ENCODE assay signal across 29 mouse cellular contexts in genomic region chr7:47528762-47529161, GRCm38 (mm10). TPM values are rescaled to one million over a fixed set of nuclear protein-coding genes. Genes with fewer than 3 reads are reported as not detected.
DNase-seq lines count a peak whose midpoint lies in the region; ATAC-seq and TF ChIP-seq lines count a peak whose summit lies in the region.
"Had no signal": no experiment of that assay in that cellular context is flagged by ENCODE, and none has a peak within 500 bp of the region (broad histone marks: within the 10 kb centered on the region; RNA-seq: fewer than 3 reads in every experiment).

Mrgpra2b (minus strand) TSS chr7:47528862.

- TF ChIP-seq CTCF in lung, postnatal 0 days (IDR thresholded peaks at IDR 0.05) = no peak

- no peaks in the 10 kb centered on the region for H3K9me3 ChIP-seq in lung, postnatal 0 days (ENCODE audit: low read length)
- H3K9me3 ChIP-seq in hindbrain, embryonic 13.5 days = peaks cover 43% of the 10 kb centered on the region
- H3K9me3 ChIP-seq: embryonic facial prominence, embryonic 15.5 days; G1E had no signal

- no peak for TF ChIP-seq EP300 in lung, postnatal 0 days (IDR thresholded peaks at IDR 0.05)

- H3K9ac ChIP-seq in lung, postnatal 0 days (replicated peaks; ENCODE audit: low read depth) = no peak within 1 kb of the TSS
- no peak within 1 kb of the TSS for H3K9ac ChIP-seq in hindbrain, embryonic 13.5 days
- H3K9ac ChIP-seq: embryonic facial prominence, embryonic 13.5 days; embryonic facial prominence, embryonic 15.5 days; forebrain, embryonic 12.5 days had no signal

- no peak within 1 kb of the TSS for H3K27ac ChIP-seq in lung, postnatal 0 days (ENCODE audit: low read length)
- H3K27ac ChIP-seq in hindbrain, embryonic 13.5 days = no peak within 1 kb of the TSS
- H3K27ac ChIP-seq: embryonic facial prominence, embryonic 13.5 days; embryonic facial prominence, embryonic 15.5 days; forebrain, embryonic 10.5 days; forebrain, embryonic 12.5 days had no signal

- no peak within 1 kb of the TSS for H3K4me2 ChIP-seq in lung, postnatal 0 days (replicated peaks; ENCODE audit: low read depth, low read length)
- no peak within 1 kb of the TSS for H3K4me2 ChIP-seq in hindbrain, embryonic 13.5 days
- H3K4me2 ChIP-seq: embryonic facial prominence, embryonic 13.5 days; embryonic facial prominence, embryonic 15.5 days; forebrain, embryonic 12.5 days had no signal

- H3K36me3 ChIP-seq in lung, postnatal 0 days (ENCODE audit: insufficient read depth, low read length) = no peaks in the 10 kb centered on the region
- no peaks in the 10 kb centered on the region for H3K36me3 ChIP-seq in hindbrain, embryonic 13.5 days
- H3K36me3 ChIP-seq: embryonic facial prominence, embryonic 13.5 days; embryonic facial prominence, embryonic 15.5 days; forebrain, embryonic 10.5 days; forebrain, embryonic 12.5 days; G1E had no signal

- no peaks in the 10 kb centered on the region for H3K27me3 ChIP-seq in lung, postnatal 0 days (replicated peaks; ENCODE audit: insufficient read depth, low read length)
- no peaks in the 10 kb centered on the region for H3K27me3 ChIP-seq in hindbrain, embryonic 13.5 days
- H3K27me3 ChIP-seq: CH12.LX; embryonic facial prominence, embryonic 13.5 days; embryonic facial prominence, embryonic 15.5 days; forebrain, embryonic 12.5 days; Patski had no signal

- no peak within 1 kb of the TSS for H3K4me3 ChIP-seq in lung, postnatal 0 days (ENCODE audit: low read depth, low read length)
- no peak within 1 kb of the TSS for H3K4me3 ChIP-seq in hindbrain, embryonic 13.5 days
- H3K4me3 ChIP-seq: embryonic facial prominence, embryonic 13.5 days; embryonic facial prominence, embryonic 15.5 days; forebrain, embryonic 10.5 days; forebrain, embryonic 12.5 days had no signal

- H3K4me1 ChIP-seq in lung, postnatal 0 days (ENCODE audit: insufficient read depth, low read depth, low read length) = no peaks in the 10 kb centered on the region
- H3K4me1 ChIP-seq in hindbrain, embryonic 13.5 days (replicated peaks) = no peaks in the 10 kb centered on the region
- H3K4me1 ChIP-seq: embryonic facial prominence, embryonic 13.5 days; embryonic facial prominence, embryonic 15.5 days; forebrain, embryonic 10.5 days; forebrain, embryonic 12.5 days had no signal

- DNase-seq in lung, postnatal 0 days (ENCODE audit: low spot score) = no peak
- DNase-seq in yolk sac, embryonic 10.5 days (ENCODE audit: low spot score) = no peak
- DNase-seq: adrenal gland, adult 8-10 months; adrenal gland, postnatal 14 days; adrenal gland, postnatal 36 days; B cell, adult 2 months; cerebellum, adult 11-12 months; cerebellum, adult 2 months; cerebellum, adult 9-10 months; cerebellum, postnatal 14 days; cerebellum, postnatal 36 days; embryo, embryonic 11 days had no signal

- no peak for ATAC-seq in erythroblast, adult 5-6 weeks (replicated peaks; ENCODE audit: low FRiP score, poor library complexity, severe bottlenecking)
- no peak for ATAC-seq in granulocyte monocyte progenitor cell, adult 5-6 weeks (replicated peaks; ENCODE audit: poor library complexity, severe bottlenecking)
- no peak for ATAC-seq in megakaryocyte progenitor cell, adult 5-6 weeks (replicated peaks; ENCODE audit: poor library complexity)
- no peak for ATAC-seq in lung, postnatal 0 days
- no peak for ATAC-seq in hindbrain, embryonic 13.5 days (ENCODE audit: low FRiP score)
- ATAC-seq: activated CD4-positive, CD25-positive, alpha-beta regulatory T cell, adult 4 months; CD4-positive, CD25-positive, alpha-beta regulatory T cell, adult 4 months; forebrain, embryonic 14.5 days; forebrain, embryonic 16.5 days; Patski had no signal

RNA-seq across cellular contexts. Expression of gene Mrgpra2b, which starts in this region (rescaled TPM):
- total RNA-seq in erythroblast, adult 5-6 weeks (2015; ENCODE audit: low replicate concordance) = 33.0 and 39.7 TPM in 2 replicates
- total RNA-seq in erythroblast, adult 5-6 weeks (2017; ENCODE audit: low replicate concordance) = 7.2 and 19.9 TPM in 2 replicates
- 24.9 and 52.5 TPM in 2 replicates for total RNA-seq in granulocyte monocyte progenitor cell, adult 5-6 weeks (2014; fragmentation: Nextera tagmentation)
- total RNA-seq in granulocyte monocyte progenitor cell, adult 5-6 weeks (2017) = 11.4 and 18.1 TPM in 2 replicates
- total RNA-seq in megakaryocyte progenitor cell, adult 5-6 weeks (2015) = 70.6 and 88.3 TPM in 2 replicates
- total RNA-seq in megakaryocyte progenitor cell, adult 5-6 weeks (2017) = 15.6 and 18.7 TPM in 2 replicates
- 0.31 and 0.90 TPM in 2 replicates for polyA plus RNA-seq in lung, postnatal 0 days (2015; fragmentation: Nextera tagmentation; extraction: Ambion mirVana)
- polyA plus RNA-seq in hindbrain, embryonic 13.5 days (2015; fragmentation: Nextera tagmentation; extraction: Ambion mirVana) = not detected in 2 replicates
- total RNA-seq: adrenal gland, adult 18-20 months; adrenal gland, adult 8-10 months; adrenal gland, postnatal 14 days; adrenal gland, postnatal 36 days; CH12.LX; G1E had no signal
- polyA plus RNA-seq: activated CD4-positive, CD25-positive, alpha-beta regulatory T cell, adult 4 months; CD4-positive, CD25-positive, alpha-beta regulatory T cell, adult 4 months; embryonic facial prominence, embryonic 11.5 days; embryonic facial prominence, embryonic 13.5 days; embryonic facial prominence, embryonic 15.5 days; forebrain, embryonic 10.5 days; forebrain, embryonic 12.5 days; forebrain, embryonic 14.5 days; forebrain, embryonic 16.5 days; G1E; Patski had no signal
